Mouse (Mus musculus) adrenal gland, postnatal 25 days (tissue): ENCODE measurements around the gene Lancl2. TPM values are rescaled to one million over a fixed set of nuclear protein-coding genes. Genes with fewer than 3 reads are reported as not detected.

ENCODE experiments used
- DNase-seq: peaks from one replicate; pipeline ENCODE4 v3.0.0; 2021; ENCODE audit warnings: mixed read lengths
- total RNA-seq: library from RNA; stranded (reverse); gene quantifications from 2 replicates; pipeline ENCODE4 v1.2.3, GENCODE M21; 2021

The Lancl2 gene
- total RNA-seq, 1 experiment from 2014 or later: 19.8 TPM

- no peak for DNase-seq
Measured at GRCm38 (mm10) chr6:57767112-57767868, 65.0 kb downstream of the Lancl2 start.

GRCm38 (mm10) chr6:57768948-57769525, 66.7 kb downstream of the Lancl2 start:
- no peak for DNase-seq

- no peak for DNase-seq
Measured at GRCm38 (mm10) chr6:57770467-57771190, 68.3 kb downstream of the Lancl2 start.

GRCm38 (mm10) chr6:57773792-57774191, 71.5 kb downstream of the Lancl2 start:
- DNase-seq: no peak

GRCm38 (mm10) chr6:57780359-57780758, 78.0 kb downstream of the Lancl2 start:
- no peak for DNase-seq

- DNase-seq: no peak
Measured at GRCm38 (mm10) chr6:57782658-57783057, 80.3 kb downstream of the Lancl2 start.

GRCm38 (mm10) chr6:57784251-57784650, 81.9 kb downstream of the Lancl2 start:
- DNase-seq: no peak

- no peak for DNase-seq
Measured at GRCm38 (mm10) chr6:57787376-57787775, 85.0 kb downstream of the Lancl2 start.

Other genes starting within 250 kb of the Lancl2 start
- 40.9 and 59.4 TPM in 2 replicates for gene Ppm1k, start 167.1 kb upstream of the Lancl2 start, total RNA-seq
- 14.6 and 19.4 TPM in 2 replicates for gene Herc6, start 121.5 kb upstream of the Lancl2 start, total RNA-seq
- gene Pyurf, start 10.5 kb upstream of the Lancl2 start, total RNA-seq: 15.5 and 16.2 TPM in 2 replicates
- 14.8 and 16.2 TPM in 2 replicates for gene Vopp1, start 122.6 kb downstream of the Lancl2 start, total RNA-seq
- not detected in 2 replicates for gene Vmn1r21, start 147.8 kb downstream of the Lancl2 start, total RNA-seq
- not detected in 2 replicates for gene Vmn1r22, start 205.5 kb downstream of the Lancl2 start, total RNA-seq
- gene Vmn1r23, start 224.3 kb downstream of the Lancl2 start, total RNA-seq: not detected in 2 replicates